Mouse (Mus musculus) frontal cortex, adult 2 months (tissue): ENCODE data around the gene Zfp800. TPM values are rescaled to one million over a fixed set of nuclear protein-coding genes. Genes with fewer than 3 reads are reported as not detected.

ENCODE experiments used
- DNase-seq, 2 experiments: peaks; one replicate each; pipeline ENCODE4 v3.0.0; 2022; ENCODE audit warnings: low spot score in 1 of 2; ENCODE audit errors: extremely low spot score in 1 of 2
- polyA plus RNA-seq: library from polyadenylated mRNA; depleted of rRNA; stranded (reverse); fragments of >200 nt; gene quantifications from 2 replicates; pipeline ENCODE4 v1.2.3, GENCODE M21; 2012; rRNA removed

The Zfp800 gene
- polyA plus RNA-seq, 1 experiment, result 7.2 TPM

DNA sequence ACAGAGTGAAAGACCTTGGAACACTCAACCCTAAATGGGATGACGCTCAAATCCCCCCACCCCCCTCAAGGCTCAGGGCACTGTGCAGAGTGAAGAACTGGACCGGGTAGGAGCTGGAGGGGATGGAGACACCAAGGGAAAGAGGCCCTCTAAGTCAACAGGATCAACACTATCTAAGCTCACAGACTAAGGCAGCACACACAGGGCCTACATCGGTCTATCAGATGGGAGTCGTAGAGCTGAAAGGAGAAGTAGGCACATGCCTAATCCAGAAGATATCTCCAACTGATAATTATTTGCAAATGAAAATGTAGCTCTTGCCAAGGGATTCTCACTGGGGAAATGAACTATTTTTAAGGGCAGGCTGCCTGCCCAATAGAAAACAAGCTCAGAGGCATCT, 176.8 kb downstream of the Zfp800 start:
- DNase-seq, result no peak

DNA sequence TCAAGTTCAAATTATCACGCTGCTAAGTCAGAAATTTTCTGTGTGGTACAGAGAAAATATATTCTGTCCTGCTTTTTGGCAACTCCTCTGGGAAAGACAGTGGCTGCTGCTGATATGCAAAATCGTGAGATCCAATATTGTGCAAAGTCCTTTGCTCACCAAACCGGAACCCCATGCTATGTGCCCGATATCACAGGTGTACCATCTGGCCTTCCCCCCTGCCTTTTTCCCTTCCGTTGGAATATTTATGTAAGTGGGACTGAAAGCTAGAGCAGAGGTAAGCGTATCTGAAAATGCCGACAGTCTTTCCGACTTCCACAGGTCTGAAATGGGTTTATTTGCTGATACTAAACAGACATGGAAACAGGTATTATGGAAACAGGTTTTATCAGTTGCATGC, 179.4 kb downstream of the Zfp800 start:
- DNase-seq, result no peak

DNA sequence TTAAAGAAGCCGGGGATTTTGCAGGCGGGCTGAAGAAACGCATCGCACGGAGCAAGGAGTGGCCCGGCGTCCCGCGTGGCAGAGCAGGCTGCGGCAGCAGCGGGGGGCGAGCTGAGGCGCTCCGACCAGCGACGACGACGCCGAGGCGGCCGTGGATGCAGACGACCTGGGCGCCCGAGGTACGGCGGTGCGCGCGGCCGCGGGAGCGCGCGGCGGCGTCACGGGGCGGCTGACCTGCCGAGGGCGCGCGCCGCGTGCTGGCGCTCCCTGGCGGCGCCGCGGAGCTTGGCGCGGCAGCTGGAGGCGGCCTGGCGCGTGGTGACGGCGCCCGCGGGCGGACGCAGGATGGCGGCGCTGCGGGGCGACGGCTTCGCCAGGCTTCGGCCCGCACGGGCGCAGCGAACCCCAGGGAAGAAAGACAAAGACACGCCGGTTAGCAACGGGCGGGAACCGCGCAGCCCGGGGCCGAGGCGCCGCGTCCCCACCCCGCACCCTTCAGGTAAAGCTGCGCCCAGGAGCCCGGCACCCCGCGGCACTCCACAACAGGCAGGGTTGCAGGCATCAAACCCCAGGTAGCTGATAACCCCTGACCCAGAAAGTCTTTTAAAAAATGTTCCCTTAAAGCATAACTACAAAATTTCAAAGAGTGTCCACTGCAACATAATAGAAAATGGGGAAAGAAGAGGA, 182.4 kb downstream of the Zfp800 start:
- peak; percentile 20 to 77 for DNase-seq

DNA sequence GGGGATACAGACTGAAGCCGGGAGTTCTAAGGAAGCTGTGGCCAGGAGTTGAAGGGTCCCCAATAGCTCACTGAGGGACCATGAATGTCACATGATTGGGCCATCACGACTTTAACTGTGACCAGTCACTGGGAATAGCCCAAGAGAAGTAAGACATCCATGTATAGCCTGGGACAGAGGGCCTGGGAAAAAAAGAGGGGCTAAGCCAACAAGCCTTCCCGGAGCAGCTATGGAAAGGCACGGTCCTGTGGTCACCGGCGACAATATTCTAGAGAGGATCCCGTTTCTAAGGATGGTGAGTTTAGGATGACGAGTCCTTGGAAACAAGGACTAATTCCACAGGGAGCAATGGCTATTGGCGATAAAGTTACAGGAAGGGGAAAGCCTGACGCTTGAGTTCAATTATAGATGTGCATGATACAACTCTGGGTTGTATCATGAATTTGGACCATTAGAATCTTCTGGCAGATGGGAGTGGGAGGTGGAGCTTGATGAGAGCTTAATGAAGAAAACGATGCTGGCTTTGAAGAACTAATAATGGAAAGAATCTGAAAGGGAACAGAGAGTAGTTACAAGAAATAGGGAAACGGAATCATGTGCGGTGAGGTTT, 183.0 kb downstream of the Zfp800 start:
- DNase-seq, result no peak

DNA sequence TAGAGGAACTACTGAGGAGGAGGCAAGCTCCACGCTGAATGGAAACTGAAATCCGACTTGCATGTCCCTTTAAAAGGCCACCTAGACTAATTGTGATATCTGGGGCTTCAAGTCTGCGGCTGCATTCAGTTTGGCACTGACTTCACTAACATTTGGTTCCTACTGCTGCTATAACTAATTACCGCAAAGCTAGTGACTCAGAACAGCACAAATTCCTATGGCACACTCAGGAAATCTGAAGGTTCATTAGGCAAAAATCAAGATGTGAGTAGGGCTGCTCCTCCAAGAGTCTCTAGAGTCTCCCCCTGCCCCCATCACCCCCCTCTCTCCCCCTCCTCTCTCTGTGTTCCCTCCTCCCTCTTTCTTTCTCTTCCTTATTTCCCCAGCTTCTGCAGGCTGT, 194.4 kb downstream of the Zfp800 start:
- no peak for DNase-seq

DNA sequence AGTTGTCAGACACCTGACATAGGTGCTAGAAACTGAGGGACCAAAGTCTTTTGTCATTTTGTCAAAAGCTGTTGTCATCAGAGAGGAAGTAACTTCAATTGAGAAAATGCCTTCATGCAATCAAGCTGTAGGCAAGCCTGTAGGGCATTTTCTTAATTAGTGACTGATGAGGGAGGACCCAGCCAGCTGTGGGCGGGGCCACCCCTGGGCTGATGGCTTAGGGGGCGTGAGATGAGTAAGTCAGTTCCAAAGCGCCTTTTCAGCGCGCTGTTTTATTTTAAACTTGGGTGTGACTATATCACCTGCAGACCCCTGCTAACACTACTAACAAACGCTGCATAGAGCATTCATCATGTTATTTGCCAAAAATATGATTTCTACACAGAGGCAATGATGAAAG, 195.0 kb downstream of the Zfp800 start:
- DNase-seq, result no peak

DNA sequence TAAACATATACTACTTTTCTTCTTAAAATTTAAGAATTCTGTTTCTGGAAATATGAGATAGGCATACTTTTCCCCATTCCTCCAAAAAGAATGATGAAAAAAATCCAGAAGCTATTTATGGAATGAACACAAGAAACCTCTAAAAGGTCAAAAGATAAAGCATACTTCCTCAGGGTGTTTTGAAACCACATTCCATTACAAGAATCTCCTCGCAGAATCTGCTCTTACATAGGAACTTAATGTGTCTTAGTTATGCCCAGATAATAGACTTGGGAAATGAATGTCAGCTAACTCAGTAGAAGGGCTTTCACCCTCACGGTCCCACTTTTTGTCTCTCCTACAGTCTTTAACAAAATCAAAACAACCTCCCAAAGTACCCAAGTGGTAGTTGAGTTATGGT, 203.9 kb downstream of the Zfp800 start:
- no peak for DNase-seq

DNA sequence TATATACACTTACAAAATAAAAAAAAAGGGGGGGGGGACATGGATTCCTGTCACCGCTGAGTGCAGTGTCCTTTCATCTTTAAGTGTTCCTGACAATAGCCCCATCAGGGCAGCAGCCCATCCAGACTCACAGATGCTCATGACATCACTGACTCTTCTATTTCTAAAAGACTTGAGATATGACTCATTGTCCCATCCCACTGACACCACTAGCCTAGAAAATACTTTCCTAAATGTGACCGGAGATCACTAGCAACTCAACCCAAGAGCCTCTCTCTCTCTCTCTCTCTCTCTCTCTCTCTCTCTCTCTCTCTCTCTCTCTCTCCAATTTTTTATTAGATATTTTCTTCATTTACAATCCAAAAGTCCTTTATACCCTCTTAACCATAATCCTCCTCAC, 205.9 kb downstream of the Zfp800 start:
- DNase-seq, result no peak

Other genes starting within 250 kb of the Zfp800 start
- gene Arf5, start 25.6 kb upstream of the Zfp800 start, polyA plus RNA-seq, result 400 and 444 TPM in 2 replicates
- 0.04 TPM in 1 of 2 replicates, not detected in the other for gene Fscn3, start 29.8 kb upstream of the Zfp800 start, polyA plus RNA-seq
- 9.0 and 9.4 TPM in 2 replicates for gene Gcc1, start 30.4 kb upstream of the Zfp800 start, polyA plus RNA-seq
- gene Pax4, start 51.3 kb upstream of the Zfp800 start, polyA plus RNA-seq, result 0.21 TPM in 1 of 2 replicates, not detected in the other
- 67.8 and 69.7 TPM in 2 replicates for gene Snd1, start 77.1 kb upstream of the Zfp800 start, polyA plus RNA-seq